ENCODE assay signal across 8 mouse cellular contexts in the genomic region with DNA sequence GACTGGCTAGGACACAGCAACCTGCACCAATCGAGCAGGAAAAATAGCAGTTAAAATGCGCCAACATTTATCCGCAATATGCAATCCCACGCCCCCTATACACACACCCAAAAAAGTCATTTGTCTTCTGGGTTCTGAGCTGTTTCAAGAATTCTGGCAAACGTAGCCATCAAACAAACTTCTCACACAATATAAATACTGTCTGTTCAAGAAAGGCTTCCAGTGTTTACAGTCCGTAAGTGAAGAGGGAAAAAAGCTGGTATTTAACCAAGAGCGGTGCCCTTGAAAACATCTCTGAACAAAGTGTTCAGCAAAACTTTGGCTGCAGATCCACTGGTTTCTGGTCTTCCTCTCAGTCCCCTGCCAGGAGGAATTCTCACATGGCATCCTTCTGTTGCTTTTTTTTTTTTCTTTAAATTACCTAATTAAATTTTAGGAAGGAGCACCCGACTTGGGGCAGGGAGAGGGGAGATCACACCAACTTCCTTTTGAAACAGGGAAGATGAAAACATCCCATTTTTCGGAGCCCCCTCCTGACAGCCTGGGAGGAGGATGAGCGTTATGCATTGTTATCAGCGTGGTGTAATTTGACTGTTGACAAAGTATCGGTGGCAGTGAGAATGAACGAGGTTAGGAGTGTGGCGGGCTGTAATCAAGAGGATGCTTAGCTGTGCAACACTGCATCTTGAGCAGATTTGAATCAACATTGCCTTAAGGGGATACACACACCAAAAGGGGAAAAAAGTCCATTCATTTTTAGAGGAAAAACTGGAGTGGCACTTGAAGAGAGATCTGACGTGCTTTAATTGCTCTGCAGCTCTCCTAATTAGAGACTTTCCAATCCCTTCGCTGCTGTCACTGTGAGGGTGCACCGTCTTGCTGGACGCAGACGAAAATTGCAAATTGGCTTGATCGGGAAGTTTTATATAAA.
DNase-seq lines count a peak whose midpoint lies in the region; ATAC-seq and TF ChIP-seq lines count a peak whose summit lies in the region.

No protein-coding gene starts in this region.

- H3K27me3 ChIP-seq in kidney, adult 2 months (replicated peaks; ENCODE audit: control insufficient read depth, insufficient read depth, low read length) = no peaks in the 10 kb centered on the region
- H3K27me3 ChIP-seq in intestine, embryonic 15.5 days (replicated peaks) = no peaks in the 10 kb centered on the region
- H3K27me3 ChIP-seq in neural tube, embryonic 13.5 days = no peaks in the 10 kb centered on the region

- DNase-seq in kidney, adult 2 months = no peak
- DNase-seq in kidney, postnatal 25 days = no peak
- DNase-seq in embryo, embryonic 9.5 days (ENCODE audit: extremely low spot score) = peak; percentile 40
- no peak for DNase-seq in thymus, adult 18-20 months
- no peak for DNase-seq in left cerebral cortex, postnatal 14 days (ENCODE audit: low spot score in 2 of 2)
- no peak for DNase-seq in gastrocnemius, postnatal 4 days (ENCODE audit: low spot score in 2 of 2)

- H3K4me3 ChIP-seq in kidney, adult 2 months (ENCODE audit: insufficient read depth, low read depth, low read length) = no peak overlapping the region
- H3K4me3 ChIP-seq in intestine, embryonic 15.5 days (replicated peaks) = no peak overlapping the region
- H3K4me3 ChIP-seq in neural tube, embryonic 13.5 days = peak overlapping the region; percentile 28

- WGBS in kidney, adult 2 months = 16% methylated on average over 20 of the region's 20 CpGs
- 20% methylated on average over 20 of the region's 20 CpGs for WGBS in intestine, embryonic 15.5 days
- WGBS in neural tube, embryonic 13.5 days = 7% methylated on average over 20 of the region's 20 CpGs

- ATAC-seq in intestine, embryonic 15.5 days = 0 out of 2 replicates have a peak, but pooled peaks have one; percentile 17
- peak; percentile 23; the same call in 1 of the 2 replicates for ATAC-seq in neural tube, embryonic 13.5 days (ENCODE audit: low read depth)

- H3K36me3 ChIP-seq in kidney, adult 2 months (ENCODE audit: control insufficient read depth, insufficient read depth, low read length) = no peaks in the 10 kb centered on the region
- H3K36me3 ChIP-seq in intestine, embryonic 15.5 days = no peaks in the 10 kb centered on the region
- no peaks in the 10 kb centered on the region for H3K36me3 ChIP-seq in neural tube, embryonic 13.5 days

- intact Hi-C loops in left cerebral cortex, postnatal 14 days (cut with DNase I) = loop anchor here (5.0 kb wide), 2 partner anchors 121 to 271 kb away; no protein-coding TSS in a partner anchor

- no peak for TF ChIP-seq CTCF in kidney, adult 2 months (conservative IDR thresholded peaks at IDR 0.05; ENCODE audit: insufficient read depth, insufficient read length, low read depth, low read length)

- H3K9ac ChIP-seq in intestine, embryonic 15.5 days = peak overlapping the region; percentile 33
- peak overlapping the region; percentile 67 for H3K9ac ChIP-seq in neural tube, embryonic 13.5 days

- peak overlapping the region; percentile 49 for H3K4me2 ChIP-seq in intestine, embryonic 15.5 days (replicated peaks)
- peak overlapping the region; percentile 58 for H3K4me2 ChIP-seq in neural tube, embryonic 13.5 days

- H3K9me3 ChIP-seq in intestine, embryonic 15.5 days = no peaks in the 10 kb centered on the region
- H3K9me3 ChIP-seq in neural tube, embryonic 13.5 days = no peaks in the 10 kb centered on the region

- peak overlapping the region; percentile 46; the same call in 1 of the 2 replicates for H3K27ac ChIP-seq in kidney, adult 2 months (ENCODE audit: insufficient read depth, low read depth, low read length)
- peak overlapping the region; percentile 78 for H3K27ac ChIP-seq in intestine, embryonic 15.5 days
- peak overlapping the region; percentile 86 for H3K27ac ChIP-seq in neural tube, embryonic 13.5 days (replicated peaks)

- no peaks in the 10 kb centered on the region for H3K4me1 ChIP-seq in kidney, adult 2 months (ENCODE audit: control insufficient read depth, insufficient read depth, low read length)
- peaks cover 28% of the 10 kb centered on the region for H3K4me1 ChIP-seq in intestine, embryonic 15.5 days (replicated peaks)
- H3K4me1 ChIP-seq in neural tube, embryonic 13.5 days (replicated peaks) = peaks cover 88% of the 10 kb centered on the region

- TF ChIP-seq POLR2A in kidney, adult 2 months (IDR thresholded peaks at IDR 0.05; ENCODE audit: low read depth, low read length) = no peak
